Mouse (Mus musculus): ENCODE data around the gene Celf5. TPM values are rescaled to one million over a fixed set of nuclear protein-coding genes. Genes with fewer than 3 reads are reported as not detected.

The Celf5 gene
- polyA plus RNA-seq, 1 experiment: 1.0 TPM

DNA sequence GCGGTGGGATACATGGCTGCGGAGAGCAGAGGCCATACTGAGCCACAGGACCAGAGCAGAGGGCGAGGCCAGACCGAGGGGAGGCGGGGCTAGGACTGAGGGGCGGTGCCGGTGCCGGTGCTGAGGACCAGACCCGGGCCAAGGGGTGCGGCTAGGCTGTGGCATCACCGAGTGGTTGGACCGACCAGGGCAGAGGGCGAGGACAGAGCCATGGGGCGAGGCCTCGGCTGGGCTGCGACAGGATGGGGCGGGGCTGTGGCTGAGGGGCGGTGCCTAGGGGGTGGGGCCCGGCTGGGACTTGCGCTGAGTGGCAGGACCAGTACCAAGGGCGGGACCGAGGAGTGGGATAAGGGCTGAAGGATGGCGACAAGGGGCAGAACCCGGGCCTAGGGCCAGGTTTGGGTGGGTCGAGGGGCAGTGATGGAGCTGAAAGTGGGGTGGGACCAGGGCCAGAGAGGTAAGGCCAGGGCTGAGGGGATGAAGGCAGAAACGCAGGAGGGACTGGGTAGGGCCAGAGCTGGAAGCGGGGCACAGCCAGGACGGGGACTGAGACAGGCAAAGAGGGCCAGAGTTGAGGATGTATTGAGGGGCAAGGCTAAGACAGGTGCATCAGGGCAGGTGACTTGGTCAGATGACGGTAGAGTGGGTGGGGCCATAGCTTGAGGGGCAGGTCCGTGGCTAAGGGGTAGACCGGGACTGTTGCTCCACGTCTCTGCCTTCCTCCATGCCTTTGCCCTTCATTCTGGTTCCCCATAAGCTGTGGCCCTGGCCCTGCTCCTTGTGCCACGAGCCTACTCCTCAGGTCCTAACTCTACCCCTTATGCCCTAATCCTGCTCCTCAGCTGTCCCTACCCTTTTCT lies 17.9 kb downstream of the Celf5 start:
- peak overlapping the region; percentile 2 for H3ac ChIP-seq (ENCODE audit: control insufficient read depth, insufficient read length, low read depth)
- H3K79me3 ChIP-seq (ENCODE audit: low read depth): no peaks in the 10 kb centered on the region
- H3K4me3 ChIP-seq (ENCODE audit: insufficient read depth, poor library complexity, severe bottlenecking): no peak overlapping the region
- peaks cover 36% of the 10 kb centered on the region for H3K27me3 ChIP-seq (ENCODE audit: control insufficient read depth, insufficient read depth, insufficient read length)
- TF ChIP-seq CTCF (IDR thresholded peaks at IDR 0.05; ENCODE audit: control insufficient read depth, insufficient read depth, insufficient read length) (no peak), MAX (IDR thresholded peaks at IDR 0.05) (no peak), CEBPB (IDR thresholded peaks at IDR 0.05; ENCODE audit: low read depth) (no peak), MYOG (IDR thresholded peaks at IDR 0.05; ENCODE audit: control insufficient read depth, extremely low read depth, insufficient read length) (no peak)
- H3K36me3 ChIP-seq (ENCODE audit: control insufficient read depth, insufficient read depth): no peaks in the 10 kb centered on the region
- H3K79me2 ChIP-seq (ENCODE audit: control insufficient read depth, insufficient read depth): no peaks in the 10 kb centered on the region

DNA sequence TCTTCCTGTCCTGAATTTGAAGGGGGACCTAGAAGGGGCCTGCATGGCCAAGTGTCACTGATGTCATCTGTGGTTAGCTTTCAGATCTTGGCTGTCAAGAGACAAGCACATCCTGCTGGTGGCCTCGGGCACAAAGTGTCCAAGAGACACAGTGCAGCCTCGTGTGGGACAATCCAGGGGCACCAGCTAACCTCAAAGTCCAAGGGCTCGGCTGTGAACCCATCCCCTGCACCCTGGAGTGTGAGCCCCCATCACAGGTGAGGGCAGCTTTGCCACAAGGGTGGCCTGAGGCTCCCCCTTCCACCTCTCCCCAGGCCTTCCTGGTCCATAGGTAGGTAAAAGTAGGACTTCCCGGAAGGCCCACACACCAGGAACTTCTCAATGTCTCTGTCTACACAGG lies 19.0 kb downstream of the Celf5 start:
- H3K27me3 ChIP-seq (ENCODE audit: control insufficient read depth, insufficient read depth, insufficient read length): peaks cover 25% of the 10 kb centered on the region
- H3K4me3 ChIP-seq (ENCODE audit: insufficient read depth, poor library complexity, severe bottlenecking): no peak overlapping the region
- no peaks in the 10 kb centered on the region for H3K79me2 ChIP-seq (ENCODE audit: control insufficient read depth, insufficient read depth)
- H3K79me3 ChIP-seq (ENCODE audit: low read depth): no peaks in the 10 kb centered on the region
- no peaks in the 10 kb centered on the region for H3K36me3 ChIP-seq (ENCODE audit: control insufficient read depth, insufficient read depth)
- TF ChIP-seq MYOD1 (IDR thresholded peaks at IDR 0.05; ENCODE audit: control insufficient read depth, insufficient read length, low read depth): no peak
- no peak for TF ChIP-seq USF1 (IDR thresholded peaks at IDR 0.05; ENCODE audit: low read depth)
- TF ChIP-seq CTCF (IDR thresholded peaks at IDR 0.05; ENCODE audit: control insufficient read depth, insufficient read depth, insufficient read length): no peak
- no peak for TF ChIP-seq MYOG (IDR thresholded peaks at IDR 0.05; ENCODE audit: control insufficient read depth, extremely low read depth, insufficient read length)
- no peak for TF ChIP-seq MAX (IDR thresholded peaks at IDR 0.05)
- no peak for TF ChIP-seq CEBPB (IDR thresholded peaks at IDR 0.05; ENCODE audit: low read depth)
- no peak for TF ChIP-seq FOSL1 (IDR thresholded peaks at IDR 0.05; ENCODE audit: insufficient read depth, low read length, poor library complexity, severe bottlenecking)
- H3ac ChIP-seq (ENCODE audit: control insufficient read depth, insufficient read length, low read depth): no peak overlapping the region

DNA sequence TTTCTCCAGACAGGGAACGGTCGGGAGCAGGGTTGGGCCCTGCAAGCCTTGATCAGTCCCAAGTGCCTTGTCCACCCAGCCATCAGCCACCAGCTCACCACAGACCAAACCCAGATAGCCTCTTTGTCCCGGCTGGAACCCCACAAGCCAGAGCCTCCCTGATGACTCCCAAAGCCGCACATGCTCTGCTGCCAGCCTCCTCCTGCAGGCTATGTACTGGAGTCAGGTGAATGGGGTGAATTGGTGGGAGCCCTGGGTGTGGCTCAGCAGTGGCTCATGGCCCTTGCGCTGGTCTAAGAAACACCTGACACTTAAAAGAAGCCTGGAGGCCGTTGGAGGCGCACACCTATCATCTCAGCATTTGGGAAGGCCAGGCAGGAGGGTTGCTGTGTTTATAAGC lies 19.6 kb downstream of the Celf5 start:
- H3K36me3 ChIP-seq (ENCODE audit: control insufficient read depth, insufficient read depth): no peaks in the 10 kb centered on the region
- no peaks in the 10 kb centered on the region for H3K79me2 ChIP-seq (ENCODE audit: control insufficient read depth, insufficient read depth)
- no peak overlapping the region for H3ac ChIP-seq (ENCODE audit: control insufficient read depth, insufficient read length, low read depth)
- no peak for TF ChIP-seq MYOG (IDR thresholded peaks at IDR 0.05; ENCODE audit: control insufficient read depth, extremely low read depth, insufficient read length)
- no peak for TF ChIP-seq CEBPB (IDR thresholded peaks at IDR 0.05; ENCODE audit: low read depth)
- TF ChIP-seq MYOD1 (IDR thresholded peaks at IDR 0.05; ENCODE audit: control insufficient read depth, insufficient read length, low read depth): no peak
- no peak for TF ChIP-seq USF1 (IDR thresholded peaks at IDR 0.05; ENCODE audit: low read depth)
- no peak for TF ChIP-seq FOSL1 (IDR thresholded peaks at IDR 0.05; ENCODE audit: insufficient read depth, low read length, poor library complexity, severe bottlenecking)
- TF ChIP-seq MAX (IDR thresholded peaks at IDR 0.05): no peak
- TF ChIP-seq CTCF (IDR thresholded peaks at IDR 0.05; ENCODE audit: control insufficient read depth, insufficient read depth, insufficient read length): no peak
- no peaks in the 10 kb centered on the region for H3K79me3 ChIP-seq (ENCODE audit: low read depth)
- H3K27me3 ChIP-seq (ENCODE audit: control insufficient read depth, insufficient read depth, insufficient read length): peaks cover 19% of the 10 kb centered on the region
- no peak overlapping the region for H3K4me3 ChIP-seq (ENCODE audit: insufficient read depth, poor library complexity, severe bottlenecking)

DNA sequence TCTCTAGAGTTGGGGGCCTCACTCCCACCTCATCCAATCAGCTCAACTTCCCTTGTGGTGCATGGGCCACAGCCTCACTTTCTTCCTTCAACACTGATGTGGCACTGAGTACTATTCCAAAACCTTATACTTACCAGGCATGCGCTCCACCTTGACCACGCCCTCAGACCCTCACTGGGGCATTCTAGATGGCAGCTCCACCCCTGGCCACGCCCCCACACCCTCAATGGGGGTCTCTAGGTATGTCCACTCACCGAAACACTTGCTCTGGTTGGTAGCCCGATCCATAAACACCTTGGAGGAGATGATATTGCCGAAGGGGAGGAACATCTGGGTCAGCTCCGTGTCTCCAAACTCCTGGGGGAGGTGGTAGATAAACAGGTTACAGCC lies 20.1 kb downstream of the Celf5 start:
- no peak for TF ChIP-seq CTCF (IDR thresholded peaks at IDR 0.05; ENCODE audit: control insufficient read depth, insufficient read depth, insufficient read length)
- TF ChIP-seq CEBPB (IDR thresholded peaks at IDR 0.05; ENCODE audit: low read depth): no peak
- no peak for TF ChIP-seq MAX (IDR thresholded peaks at IDR 0.05)
- no peak for TF ChIP-seq USF1 (IDR thresholded peaks at IDR 0.05; ENCODE audit: low read depth)
- no peak for TF ChIP-seq FOSL1 (IDR thresholded peaks at IDR 0.05; ENCODE audit: insufficient read depth, low read length, poor library complexity, severe bottlenecking)
- TF ChIP-seq MYOG (IDR thresholded peaks at IDR 0.05; ENCODE audit: control insufficient read depth, extremely low read depth, insufficient read length): no peak
- no peak for TF ChIP-seq MYOD1 (IDR thresholded peaks at IDR 0.05; ENCODE audit: control insufficient read depth, insufficient read length, low read depth)
- Histone ChIP-seq H3K79me3 (ENCODE audit: low read depth) (no peaks in the 10 kb centered on the region), H3K79me2 (ENCODE audit: control insufficient read depth, insufficient read depth) (no peaks in the 10 kb centered on the region), H3ac (ENCODE audit: control insufficient read depth, insufficient read length, low read depth) (no peak overlapping the region), H3K36me3 (ENCODE audit: control insufficient read depth, insufficient read depth) (no peaks in the 10 kb centered on the region), H3K27me3 (ENCODE audit: control insufficient read depth, insufficient read depth, insufficient read length) (peaks cover 14% of the 10 kb centered on the region), H3K4me3 (ENCODE audit: insufficient read depth, poor library complexity, severe bottlenecking) (no peak overlapping the region)

DNA sequence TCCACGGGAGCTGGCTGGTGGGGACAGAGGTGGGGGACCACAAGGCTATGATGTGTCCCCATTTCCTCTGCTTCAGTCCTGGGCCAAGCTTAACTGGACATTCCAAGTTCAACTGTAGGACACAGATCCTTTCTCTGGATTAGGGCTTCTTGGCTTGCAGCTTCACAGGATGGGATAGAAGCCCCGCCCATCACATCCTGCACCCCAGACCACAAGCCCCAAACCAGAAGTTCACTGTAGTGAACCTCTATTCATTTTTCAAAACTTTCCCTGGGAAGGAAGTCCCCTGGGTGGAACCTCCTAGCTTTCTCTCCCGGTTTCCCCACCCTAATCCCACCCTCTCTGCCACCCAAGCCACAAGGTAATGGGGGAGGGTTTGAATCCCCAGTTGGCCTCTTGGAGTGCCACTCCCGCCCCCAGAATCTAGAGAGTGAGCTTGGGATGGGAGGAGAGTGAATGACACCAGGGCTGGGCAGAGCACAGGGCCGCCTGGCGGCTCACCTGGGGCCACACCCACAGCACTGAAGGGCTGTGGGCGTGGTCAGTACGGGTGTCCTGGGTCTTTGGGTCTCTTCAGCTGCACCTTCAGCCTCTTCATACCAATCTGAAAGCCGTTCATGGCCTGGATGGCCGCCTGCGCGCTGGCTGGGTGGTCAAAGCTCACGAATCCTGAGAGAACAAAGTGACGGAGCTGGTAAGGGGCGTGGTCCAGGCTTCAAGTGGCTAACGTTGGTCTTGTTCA lies 20.7 kb downstream of the Celf5 start:
- Histone ChIP-seq H3K4me3 (ENCODE audit: insufficient read depth, poor library complexity, severe bottlenecking) (no peak overlapping the region), H3K27me3 (ENCODE audit: control insufficient read depth, insufficient read depth, insufficient read length) (peaks cover 8% of the 10 kb centered on the region), H3ac (ENCODE audit: control insufficient read depth, insufficient read length, low read depth) (no peak overlapping the region), H3K79me2 (ENCODE audit: control insufficient read depth, insufficient read depth) (no peaks in the 10 kb centered on the region), H3K79me3 (ENCODE audit: low read depth) (no peaks in the 10 kb centered on the region), H3K36me3 (ENCODE audit: control insufficient read depth, insufficient read depth) (no peaks in the 10 kb centered on the region)
- TF ChIP-seq MAX (IDR thresholded peaks at IDR 0.05) (no peak), CTCF (IDR thresholded peaks at IDR 0.05; ENCODE audit: control insufficient read depth, insufficient read depth, insufficient read length) (no peak), CEBPB (IDR thresholded peaks at IDR 0.05; ENCODE audit: low read depth) (no peak), MYOG (IDR thresholded peaks at IDR 0.05; ENCODE audit: control insufficient read depth, extremely low read depth, insufficient read length) (no peak), FOSL1 (IDR thresholded peaks at IDR 0.05; ENCODE audit: insufficient read depth, low read length, poor library complexity, severe bottlenecking) (no peak), MYOD1 (IDR thresholded peaks at IDR 0.05; ENCODE audit: control insufficient read depth, insufficient read length, low read depth) (no peak), USF1 (IDR thresholded peaks at IDR 0.05; ENCODE audit: low read depth) (no peak)
